Comparison of ENCODE assay signal across 18 mouse cellular contexts in the genomic region with DNA sequence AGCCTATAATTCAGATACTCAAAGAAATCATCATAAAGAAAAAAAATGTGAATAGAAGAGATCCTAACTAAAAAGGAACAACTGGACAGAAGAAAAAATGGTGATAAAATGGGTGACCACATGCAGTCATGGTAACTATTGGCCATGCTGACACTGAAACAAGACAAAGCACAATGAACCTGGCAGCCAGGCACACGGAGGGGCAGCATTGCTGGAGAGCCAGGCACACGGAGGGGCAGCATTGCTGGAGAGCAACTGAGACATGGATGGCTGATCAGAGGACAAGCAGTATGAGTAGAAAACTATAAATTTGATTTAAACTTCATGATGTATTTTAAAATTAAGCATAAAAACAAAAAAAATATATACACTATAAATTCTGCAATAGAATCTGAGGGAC.
"Had no signal": no experiment of that assay in that cellular context is flagged by ENCODE, and none has a peak within 500 bp of the region (broad histone marks: within the 10 kb centered on the region; RNA-seq: fewer than 3 reads in every experiment).

No protein-coding gene starts in this region.

- H3K27me3 ChIP-seq: lung, embryonic 15.5 days; megakaryocyte, embryonic 14.5 days; midbrain, embryonic 12.5 days; neural tube, embryonic 12.5 days; stomach, embryonic 15.5 days had no signal

- H3K9ac ChIP-seq: liver, postnatal 0 days; lung, embryonic 15.5 days; midbrain, embryonic 12.5 days; neural tube, embryonic 12.5 days; stomach, embryonic 15.5 days had no signal

- H3K4me1 ChIP-seq: lung, embryonic 15.5 days; midbrain, embryonic 12.5 days; neural tube, embryonic 12.5 days; stomach, embryonic 15.5 days had no signal

- ATAC-seq: liver, postnatal 0 days; lung, postnatal 0 days; midbrain, embryonic 16.5 days had no signal

- H3K4me3 ChIP-seq: lung, embryonic 15.5 days; megakaryocyte, embryonic 14.5 days; midbrain, embryonic 12.5 days; neural tube, embryonic 12.5 days; stomach, embryonic 15.5 days had no signal

- H3K27ac ChIP-seq: lung, embryonic 15.5 days; macrophage; midbrain, embryonic 12.5 days; neural tube, embryonic 12.5 days; stomach, embryonic 15.5 days; stomach, postnatal 0 days had no signal

- H3K36me3 ChIP-seq: lung, embryonic 15.5 days; midbrain, embryonic 12.5 days; neural tube, embryonic 12.5 days; stomach, embryonic 15.5 days had no signal

- H3K9me3 ChIP-seq: lung, embryonic 15.5 days; megakaryocyte, embryonic 14.5 days; midbrain, embryonic 12.5 days; neural tube, embryonic 12.5 days; stomach, embryonic 15.5 days had no signal

- DNase-seq: liver, postnatal 0 days; lung, adult 2 months; lung, postnatal 14 days; lung, postnatal 36 days; midbrain, embryonic 14.5 days; right cerebral cortex, postnatal 14 days; thymus, adult 2 months; thymus, postnatal 25 days; thymus, postnatal 4 days had no signal

- H3K4me2 ChIP-seq: lung, embryonic 15.5 days; midbrain, embryonic 12.5 days; neural tube, embryonic 12.5 days; stomach, embryonic 15.5 days had no signal
